Mouse (Mus musculus) midbrain, embryonic 16.5 days (tissue): ENCODE results near the gene Zc3hav1l. TPM values are rescaled to one million over a fixed set of nuclear protein-coding genes. Genes with fewer than 3 reads are reported as not detected.
A peak's percentile ranks its signal among the peaks of the same experiment; 100 is the strongest.

ENCODE experiments used
- ATAC-seq: fragments of 200-750 bp; cut with Nextera tagmentation; 2 replicates; pipeline ENCODE4 v1.8.0; 2017; ENCODE audit warnings: moderate TSS enrichment
- H3K27ac ChIP-seq: fragments of 300-500 bp; sonication (generic); 2 replicates; pipeline ENCODE4 v1.5.1; 2014; ENCODE audit warnings: mild to moderate bottlenecking, low read length, mixed read lengths
- H3K27me3 ChIP-seq: fragments of 300-500 bp; sonication (generic); 2 replicates; pipeline ENCODE4 v1.6.1; 2014; ENCODE audit warnings: low read depth, low read length, mixed read lengths; ENCODE audit not compliant: control insufficient read depth, insufficient read depth
- H3K36me3 ChIP-seq: fragments of 300-500 bp; sonication (generic); 2 replicates; pipeline ENCODE4 v1.6.1; 2014; ENCODE audit warnings: mild to moderate bottlenecking, low read length, moderate library complexity, mixed read lengths; ENCODE audit not compliant: control insufficient read depth, insufficient read depth
- H3K4me1 ChIP-seq: fragments of 300-500 bp; sonication (generic); 2 replicates; pipeline ENCODE4 v1.6.1; 2014; ENCODE audit warnings: mild to moderate bottlenecking, low read length, mixed read lengths; ENCODE audit not compliant: control insufficient read depth, insufficient read depth
- H3K4me2 ChIP-seq: fragments of 300-500 bp; sonication (generic); 2 replicates; pipeline ENCODE4 v1.6.1; 2014; ENCODE audit warnings: mild to moderate bottlenecking, low read length, mixed read lengths
- H3K4me3 ChIP-seq: fragments of 300-500 bp; sonication (generic); 2 replicates; pipeline ENCODE4 v1.5.1; 2014; ENCODE audit warnings: low read depth, mild to moderate bottlenecking, low read length, moderate library complexity, mixed read lengths
- H3K9ac ChIP-seq: fragments of 300-500 bp; sonication (generic); 2 replicates; pipeline ENCODE4 v1.6.1; 2014; ENCODE audit warnings: low read depth, low read length, mixed read lengths
- H3K9me3 ChIP-seq: fragments of 300-500 bp; sonication (generic); replicated peaks from 2 replicates; pipeline ENCODE4 v1.6.1; 2014; ENCODE audit warnings: mild to moderate bottlenecking, low read length, mixed read lengths; ENCODE audit not compliant: control insufficient read depth, poor library complexity, severe bottlenecking
- WGBS: fragments of 180-500 bp; shearing (Covaris S2); extraction: QIAGEN DNeasy Blood & Tissue Kit; methylation state at CpG from one replicate; pipeline ENCODE4 v1.1.7; 2014; 5-methylcytosine and 5-hydroxymethylcytosine counted together
- polyA plus RNA-seq: library from polyadenylated mRNA; unstranded; fragments of >200 nt; fragmentation: Nextera tagmentation; extraction: Ambion mirVana; gene quantifications from 2 replicates; pipeline ENCODE4 v1.2.1, GENCODE M21; 2015

The Zc3hav1l gene
- polyA plus RNA-seq, 1 experiment from 2014 or later: 7.0 TPM

DNA sequence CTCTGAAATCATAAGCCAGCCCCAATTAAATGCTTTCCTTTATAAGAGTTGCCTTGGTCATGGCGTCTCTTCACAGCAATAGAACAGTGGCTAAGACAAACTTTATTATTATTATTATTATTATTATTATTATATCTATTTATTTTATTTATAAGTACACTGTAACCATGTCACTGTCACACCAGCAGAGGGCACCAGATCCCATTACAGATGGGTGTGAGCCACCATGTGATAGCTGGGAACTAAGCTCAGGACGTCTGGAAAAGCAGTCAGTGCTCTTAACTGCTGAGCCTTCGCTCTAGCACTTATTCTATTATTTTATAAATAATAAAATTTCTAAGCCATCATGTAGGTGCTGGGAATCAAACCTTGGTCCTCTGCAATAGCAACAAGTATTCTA, 5.4 kb downstream of the Zc3hav1l start:
- Histone ChIP-seq H3K4me1 (peaks cover 6% of the 10 kb centered on the region; the same call in 1 of the 2 replicates), H3K4me2 (no peak overlapping the region), H3K9me3 (no peaks in the 10 kb centered on the region), H3K27ac (no peak overlapping the region), H3K36me3 (peaks cover 13% of the 10 kb centered on the region), H3K9ac (no peak overlapping the region), H3K4me3 (no peak overlapping the region), H3K27me3 (no peaks in the 10 kb centered on the region)
- no peak for ATAC-seq
- WGBS: 40% methylated on average over 3 of the region's 3 CpGs

DNA sequence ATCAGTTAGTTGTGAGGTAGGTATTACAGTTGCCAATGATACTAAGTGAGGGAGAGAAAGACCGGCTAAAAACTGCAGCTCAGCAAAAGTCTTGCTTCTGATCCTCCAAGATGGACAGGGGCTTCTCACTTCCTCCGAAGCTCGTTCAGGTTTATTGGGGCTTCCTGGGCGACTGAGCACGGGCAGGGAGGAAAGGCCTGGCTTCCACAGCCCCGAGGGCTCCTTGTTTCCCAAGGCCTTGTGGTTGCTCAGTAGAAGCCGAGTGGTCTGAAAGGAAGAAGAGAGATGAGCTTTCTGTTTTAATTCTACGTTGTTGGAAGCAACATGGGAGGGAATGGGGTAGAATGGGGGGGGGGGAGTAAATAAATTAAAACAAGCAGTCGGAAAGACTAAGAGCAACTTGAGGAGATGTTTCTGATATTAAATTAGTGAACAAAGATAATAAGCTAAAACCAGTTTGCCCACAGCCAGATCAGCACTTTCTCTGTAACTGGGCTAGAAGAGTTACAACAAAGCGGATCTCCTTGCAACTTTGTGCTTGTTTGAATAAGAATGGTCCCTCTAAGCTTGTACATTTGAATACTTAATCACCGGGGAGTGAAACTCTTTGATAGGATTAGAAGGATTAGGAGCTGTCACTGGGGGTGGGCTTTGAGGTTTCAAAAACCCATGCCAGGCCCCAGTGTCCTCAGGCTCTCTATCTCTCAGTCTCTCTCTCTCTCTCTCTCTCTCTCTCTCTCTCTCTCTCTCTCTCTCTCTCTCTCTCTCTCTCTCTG, 6.0 kb downstream of the Zc3hav1l start:
- H3K4me3 ChIP-seq: no peak overlapping the region
- no peak overlapping the region for H3K27ac ChIP-seq
- H3K4me2 ChIP-seq: 0 out of 2 replicates have a peak overlapping the region, but pooled peaks have one; percentile 5
- ATAC-seq: 0 out of 2 replicates have a peak, but pooled peaks have one; percentile 62
- peaks cover 4% of the 10 kb centered on the region; the same call in 1 of the 2 replicates for H3K4me1 ChIP-seq
- WGBS: 10% methylated on average over 11 of the region's 11 CpGs
- H3K9me3 ChIP-seq: no peaks in the 10 kb centered on the region
- H3K27me3 ChIP-seq: no peaks in the 10 kb centered on the region
- no peak overlapping the region for H3K9ac ChIP-seq
- H3K36me3 ChIP-seq: peaks cover 13% of the 10 kb centered on the region

DNA sequence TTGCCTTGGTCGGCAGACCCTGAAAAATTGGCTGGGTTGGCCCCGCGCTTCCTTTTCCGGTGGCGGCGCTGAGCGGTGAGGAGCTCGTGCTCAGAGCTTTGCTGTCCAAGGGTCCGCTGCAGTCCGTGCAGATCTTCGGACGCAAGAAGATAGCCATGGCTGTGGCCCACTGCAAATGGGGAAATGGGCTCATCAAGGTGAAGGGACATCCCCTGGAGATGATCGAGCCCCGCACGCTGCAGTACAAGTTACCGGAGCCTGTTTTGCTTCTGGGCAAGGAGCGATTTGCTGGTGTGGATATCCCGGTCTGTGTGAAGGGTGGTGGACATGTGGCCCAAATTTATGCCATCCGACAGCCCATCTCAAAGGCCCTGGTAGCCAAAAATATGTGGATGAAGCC, 14.6 kb downstream of the Zc3hav1l start:
- no peak for ATAC-seq

GRCm38 (mm10) chr6:38264466-38264865, 34.6 kb downstream of the Zc3hav1l start:
- Histone ChIP-seq H3K4me2 (no peak overlapping the region), H3K36me3 (no peaks in the 10 kb centered on the region), H3K4me1 (no peaks in the 10 kb centered on the region), H3K9ac (no peak overlapping the region), H3K4me3 (no peak overlapping the region), H3K9me3 (no peaks in the 10 kb centered on the region), H3K27ac (no peak overlapping the region), H3K27me3 (no peaks in the 10 kb centered on the region)
- no peak for ATAC-seq
- WGBS: 73% methylated on average over 7 of the region's 7 CpGs

More for the DNA sequence above, 14.6 kb downstream of the Zc3hav1l start:
- Histone ChIP-seq H3K4me1 (no peaks in the 10 kb centered on the region), H3K4me2 (no peak overlapping the region), H3K4me3 (no peak overlapping the region), H3K9ac (no peak overlapping the region), H3K27me3 (no peaks in the 10 kb centered on the region), H3K9me3 (peaks cover 6% of the 10 kb centered on the region; the same call in 1 of the 2 replicates), H3K27ac (no peak overlapping the region), H3K36me3 (peaks cover 20% of the 10 kb centered on the region)
- 96% methylated on average over 19 of the region's 19 CpGs for WGBS

GRCm38 (mm10) chr6:38263393-38264159, 35.5 kb downstream of the Zc3hav1l start:
- no peak overlapping the region for H3K9ac ChIP-seq
- no peak overlapping the region for H3K27ac ChIP-seq
- no peaks in the 10 kb centered on the region for H3K36me3 ChIP-seq
- 82% methylated on average over 5 of the region's 5 CpGs for WGBS
- no peak for ATAC-seq
- H3K9me3 ChIP-seq: no peaks in the 10 kb centered on the region
- no peaks in the 10 kb centered on the region for H3K27me3 ChIP-seq
- no peak overlapping the region for H3K4me2 ChIP-seq
- no peaks in the 10 kb centered on the region for H3K4me1 ChIP-seq
- no peak overlapping the region for H3K4me3 ChIP-seq

DNA sequence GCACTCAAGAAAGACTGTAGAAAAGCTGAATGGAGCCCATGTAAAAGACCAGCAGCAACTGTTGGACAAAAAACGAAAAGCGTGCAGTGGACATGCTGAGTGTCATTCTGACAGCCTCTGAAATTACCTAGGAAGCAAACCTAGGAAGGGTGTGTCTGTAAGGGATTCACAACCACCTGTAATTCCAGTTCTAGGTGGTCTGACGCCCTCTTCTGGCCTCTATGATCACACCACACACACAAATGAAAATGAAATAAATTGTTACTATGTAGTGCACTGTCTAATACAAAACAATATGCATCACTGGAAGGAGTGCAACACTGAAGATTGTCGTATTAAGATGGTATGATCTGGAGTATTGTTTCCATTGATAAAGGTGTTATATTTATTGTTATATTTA, 37.2 kb downstream of the Zc3hav1l start:
- no peaks in the 10 kb centered on the region for H3K36me3 ChIP-seq
- H3K4me1 ChIP-seq: no peaks in the 10 kb centered on the region
- no peak overlapping the region for H3K27ac ChIP-seq
- ATAC-seq: no peak
- 72% methylated on average over 4 of the region's 4 CpGs for WGBS
- H3K27me3 ChIP-seq: no peaks in the 10 kb centered on the region
- H3K4me2 ChIP-seq: no peak overlapping the region
- H3K9me3 ChIP-seq: no peaks in the 10 kb centered on the region
- H3K4me3 ChIP-seq: no peak overlapping the region
- H3K9ac ChIP-seq: no peak overlapping the region

DNA sequence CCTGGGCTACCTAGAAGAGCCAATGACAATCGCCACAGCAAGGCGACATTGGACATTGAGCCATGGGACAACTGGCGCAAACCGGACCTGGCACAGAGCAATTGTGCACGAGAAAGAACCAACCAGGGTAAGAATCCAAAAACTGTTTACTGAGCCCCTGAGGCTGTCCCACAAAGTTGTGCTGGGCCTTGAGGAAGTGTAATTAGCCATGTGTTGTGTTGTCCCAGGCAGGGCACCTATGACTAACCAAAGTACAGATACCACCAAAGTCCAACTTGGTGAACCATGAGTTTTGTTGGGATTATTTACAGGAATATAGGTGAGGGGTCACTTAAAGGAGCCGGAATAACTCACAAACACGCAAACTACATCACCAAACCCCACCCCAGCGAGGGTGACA, 41.6 kb downstream of the Zc3hav1l start:
- ATAC-seq: no peak
- Histone ChIP-seq H3K9me3 (no peaks in the 10 kb centered on the region), H3K4me3 (no peak overlapping the region), H3K4me1 (peaks cover 9% of the 10 kb centered on the region), H3K9ac (no peak overlapping the region), H3K27ac (no peak overlapping the region), H3K36me3 (no peaks in the 10 kb centered on the region), H3K27me3 (no peaks in the 10 kb centered on the region), H3K4me2 (no peak overlapping the region)
- 91% methylated on average over 8 of the region's 8 CpGs for WGBS

GRCm38 (mm10) chr6:38256793-38257192, 42.3 kb downstream of the Zc3hav1l start:
- no peaks in the 10 kb centered on the region for H3K27me3 ChIP-seq
- no peak for ATAC-seq
- no peak overlapping the region for H3K9ac ChIP-seq
- 93% methylated on average over 4 of the region's 4 CpGs for WGBS
- no peak overlapping the region for H3K4me3 ChIP-seq
- no peaks in the 10 kb centered on the region for H3K36me3 ChIP-seq
- H3K4me2 ChIP-seq: no peak overlapping the region
- H3K9me3 ChIP-seq: no peaks in the 10 kb centered on the region
- H3K4me1 ChIP-seq: peaks cover 15% of the 10 kb centered on the region
- no peak overlapping the region for H3K27ac ChIP-seq

DNA sequence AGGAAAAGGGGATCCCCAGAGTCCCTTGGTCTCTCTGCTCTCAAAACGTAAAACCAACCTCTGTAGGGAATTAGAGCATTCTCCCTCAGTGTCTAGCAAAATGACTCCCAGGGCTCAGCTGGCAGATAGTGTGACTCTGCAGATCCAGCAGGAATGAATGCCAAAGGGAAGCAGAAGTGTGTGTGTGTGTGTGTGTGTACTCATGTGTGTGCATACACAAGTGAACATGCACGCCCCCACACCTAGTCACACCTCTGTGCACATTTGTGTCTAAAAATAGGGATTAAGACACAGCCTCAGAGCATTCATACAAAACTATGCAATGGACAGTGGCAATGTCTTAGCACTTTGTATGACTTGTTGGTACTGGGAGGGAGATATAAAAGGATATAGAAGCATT, 43.3 kb downstream of the Zc3hav1l start:
- Histone ChIP-seq H3K4me1 (peaks cover 24% of the 10 kb centered on the region), H3K4me3 (no peak overlapping the region), H3K36me3 (no peaks in the 10 kb centered on the region), H3K27me3 (no peaks in the 10 kb centered on the region), H3K27ac (no peak overlapping the region), H3K9ac (no peak overlapping the region), H3K9me3 (no peaks in the 10 kb centered on the region), H3K4me2 (no peak overlapping the region)
- ATAC-seq: no peak
- WGBS: 64% methylated on average over 2 of the region's 2 CpGs
